Mouse (Mus musculus): Measurements from ENCODE around the gene Vmn1r176.
"Not testable (repeated sequence)": the region's sequence is repeated elsewhere in the genome, so short reads cannot be mapped to it uniquely, and the experiment has no call there.

Gene Vmn1r176

GRCm38 (mm10) chr7:23837272-23837671 is at the start of gene Vmn1r176:
Gene Vmn1r176, minus strand, starts transcription at chr7:23837372.
- not testable (repeated sequence) for DNase-seq (ENCODE audit: low read depth in 1 of 2, low spot score in 2 of 2)

DNA sequence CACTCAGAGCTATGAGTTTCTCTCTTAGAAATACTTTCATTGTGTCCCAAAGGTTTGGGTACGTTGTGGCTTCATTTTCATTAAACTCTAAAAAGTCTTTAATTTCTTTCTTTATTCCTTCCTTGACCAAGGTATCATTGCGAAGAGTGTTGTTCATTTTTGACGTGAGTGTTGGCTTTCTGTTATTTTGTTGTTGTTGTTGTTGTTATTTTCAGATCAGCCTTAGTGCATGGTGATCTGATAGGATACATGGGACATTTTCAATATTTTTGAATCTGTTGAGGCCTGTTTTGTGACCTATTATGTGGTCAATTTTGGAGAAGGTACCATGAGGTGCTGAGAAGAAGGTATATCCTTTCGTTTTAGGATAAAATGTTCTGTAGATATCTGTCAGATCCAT is 39.7 kb upstream of the Vmn1r176 start:
- DNase-seq (ENCODE audit: low read depth in 1 of 2, low spot score in 2 of 2) = not testable (repeated sequence)

DNA sequence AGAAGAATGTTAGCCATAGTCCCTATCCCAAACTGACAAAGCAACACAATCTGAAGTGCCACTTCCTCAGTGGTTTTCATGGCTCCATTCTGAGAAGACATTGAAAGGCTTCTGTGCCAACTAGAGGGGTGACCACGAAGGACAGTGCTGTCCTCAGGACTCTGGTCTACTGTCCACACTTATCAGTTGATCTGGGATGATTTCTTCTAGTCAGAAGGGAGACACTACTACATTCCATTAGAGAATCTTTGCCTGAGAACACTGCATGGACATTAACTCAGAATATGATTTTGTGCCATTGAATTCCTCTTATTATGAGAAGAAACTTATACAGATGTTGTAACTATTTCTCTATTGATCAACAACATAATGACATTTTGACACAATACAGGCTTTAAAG is 29.2 kb upstream of the Vmn1r176 start, which contains the start of gene Vmn1r177:
Gene Vmn1r177 (minus strand): TSS at position 101 of the 400 bp plus-strand sequence.
- not testable (repeated sequence) for DNase-seq (ENCODE audit: low read depth in 1 of 2, low spot score in 2 of 2)

GRCm38 (mm10) chr7:23810543-23810942 is 26.6 kb downstream of the Vmn1r176 start, which contains the start of gene Vmn1r175:
Gene Vmn1r175, minus strand, starts transcription at chr7:23810643.
- not testable (repeated sequence) for DNase-seq (ENCODE audit: low read depth in 1 of 2, low spot score in 2 of 2)

DNA sequence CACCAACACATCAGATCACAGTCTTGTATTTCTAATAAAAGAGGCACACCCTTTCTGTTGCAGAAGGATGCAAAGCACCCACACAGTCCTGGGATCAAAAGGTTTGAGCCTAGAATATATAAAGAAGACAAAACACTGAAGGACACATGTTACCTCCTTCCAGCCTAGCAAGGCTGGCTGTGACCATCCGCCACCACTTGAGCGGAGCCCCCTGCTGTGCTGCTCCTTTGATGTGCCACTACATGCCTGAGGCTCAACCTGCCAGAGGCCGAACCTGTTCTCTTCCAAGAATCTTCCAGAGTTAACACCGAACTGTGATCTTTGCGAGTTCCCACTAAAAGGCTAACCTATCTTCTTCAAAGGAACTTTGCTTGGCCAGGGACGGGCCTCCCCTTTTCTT is 52.6 kb downstream of the Vmn1r176 start:
- no peak for DNase-seq (ENCODE audit: low read depth in 1 of 2, low spot score in 2 of 2)
